8 mouse cellular contexts compared by ENCODE assay signal in the genomic region with DNA sequence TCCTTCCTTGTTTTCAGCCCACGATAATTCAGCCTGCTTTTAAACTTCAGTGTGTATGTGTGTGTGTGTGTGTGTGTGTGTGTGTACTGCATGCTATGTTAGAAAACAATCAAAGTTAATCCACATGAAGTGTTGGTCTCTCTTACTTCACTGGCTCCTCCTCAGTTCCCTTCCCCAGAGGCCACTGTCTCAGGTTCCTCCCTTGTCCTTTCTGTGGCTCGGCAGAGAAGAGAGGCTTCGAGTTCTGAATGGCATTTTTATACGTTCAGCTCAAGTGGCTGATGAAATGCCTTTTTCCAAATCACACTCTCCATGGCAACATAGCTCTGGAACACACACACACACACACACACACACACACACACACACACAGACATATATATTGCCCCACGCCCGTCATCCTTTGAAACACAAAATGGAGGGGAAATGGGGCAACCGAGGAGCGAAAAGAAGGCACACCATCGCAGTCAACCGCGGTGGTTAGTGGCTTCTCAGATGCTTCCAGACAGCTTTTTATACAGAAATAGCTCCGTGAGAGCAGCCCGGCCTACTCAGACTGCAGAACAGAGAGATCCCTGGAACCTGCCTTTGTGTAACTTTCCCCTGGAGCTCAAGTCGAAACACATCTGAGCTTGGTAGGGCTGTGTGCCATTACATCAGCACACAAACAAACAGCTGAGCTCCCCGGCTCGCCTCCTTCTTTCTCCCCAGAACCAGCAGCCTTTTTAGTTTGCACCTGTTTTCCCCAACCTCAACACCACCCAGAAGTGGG. TPM values are rescaled to one million over a fixed set of nuclear protein-coding genes. Genes with fewer than 3 reads are reported as not detected.
DNase-seq lines count a peak whose midpoint lies in the region; ATAC-seq lines count a peak whose summit lies in the region.

No protein-coding gene starts in this region.

- H3K4me2 ChIP-seq in embryonic facial prominence, embryonic 15.5 days (replicated peaks), result no peak overlapping the region
- H3K4me2 ChIP-seq in hindbrain, embryonic 16.5 days (ENCODE audit: low read length), result no peak overlapping the region

- H3K27me3 ChIP-seq in embryonic facial prominence, embryonic 15.5 days, result no peaks in the 10 kb centered on the region
- no peaks in the 10 kb centered on the region for H3K27me3 ChIP-seq in hindbrain, embryonic 16.5 days (replicated peaks; ENCODE audit: control insufficient read depth, insufficient read depth, low read length)

- peak; percentile 61 for DNase-seq in left cerebral cortex, adult 11 months (ENCODE audit: low spot score)
- no peak for DNase-seq in left cerebral cortex, postnatal 10 days (ENCODE audit: extremely low spot score in 1 of 2, low spot score in 2 of 2)
- peak; percentile 12 to 32 for DNase-seq in thymus, adult 18-20 months
- no peak for DNase-seq in Muller cell, postnatal 12 days (ENCODE audit: inconsistent ontology term)
- no peak for DNase-seq in cerebellum, adult 11 months

- no peak for ATAC-seq in embryonic facial prominence, embryonic 15.5 days (ENCODE audit: insufficient number of reproducible peaks, low FRiP score, low TSS enrichment, low read depth)
- ATAC-seq in hindbrain, embryonic 16.5 days, result peak; percentile 43; the same call in 1 of the 2 replicates
- ATAC-seq in megakaryocyte, adult 5-6 weeks (ENCODE audit: poor library complexity, severe bottlenecking), result peak; percentile 66

- 40% methylated on average over 16 of the region's 16 CpGs for WGBS in embryonic facial prominence, embryonic 15.5 days
- 41% methylated on average over 16 of the region's 16 CpGs for WGBS in hindbrain, embryonic 16.5 days

- H3K9me3 ChIP-seq in embryonic facial prominence, embryonic 15.5 days (replicated peaks), result no peaks in the 10 kb centered on the region
- no peaks in the 10 kb centered on the region for H3K9me3 ChIP-seq in hindbrain, embryonic 16.5 days (ENCODE audit: control insufficient read depth, low read length)

- intact Hi-C loops in left cerebral cortex, postnatal 10 days (cut with DNase I), result no loop called here

- peaks cover 32% of the 10 kb centered on the region for H3K4me1 ChIP-seq in embryonic facial prominence, embryonic 15.5 days
- peaks cover 15% of the 10 kb centered on the region for H3K4me1 ChIP-seq in hindbrain, embryonic 16.5 days (ENCODE audit: control insufficient read depth, insufficient read depth, low read depth, low read length)

- no peak overlapping the region for H3K4me3 ChIP-seq in embryonic facial prominence, embryonic 15.5 days (replicated peaks)
- no peak overlapping the region for H3K4me3 ChIP-seq in hindbrain, embryonic 16.5 days (ENCODE audit: low read length)

- H3K27ac ChIP-seq in embryonic facial prominence, embryonic 15.5 days (replicated peaks), result peak overlapping the region; percentile 83
- peak overlapping the region; percentile 40 for H3K27ac ChIP-seq in hindbrain, embryonic 16.5 days (ENCODE audit: low read depth, low read length)

- H3K36me3 ChIP-seq in embryonic facial prominence, embryonic 15.5 days, result no peaks in the 10 kb centered on the region
- H3K36me3 ChIP-seq in hindbrain, embryonic 16.5 days (ENCODE audit: control insufficient read depth, insufficient read depth, low read length), result no peaks in the 10 kb centered on the region

- no peak overlapping the region for H3K9ac ChIP-seq in embryonic facial prominence, embryonic 15.5 days
- H3K9ac ChIP-seq in hindbrain, embryonic 16.5 days (ENCODE audit: low read depth, low read length), result peak overlapping the region; percentile 10; the same call in 1 of the 2 replicates

RNA-seq across cellular contexts. Expression of gene Mcur1, which starts 34.4 kb away (rescaled TPM):
- 10 to 100 TPM; 12.1 to 12.2 TPM for total RNA-seq in left cerebral cortex, postnatal 10 days (2021)
- polyA plus RNA-seq in embryonic facial prominence, embryonic 15.5 days (2015; fragmentation: Nextera tagmentation; extraction: Ambion mirVana), result 14.1 and 14.4 TPM in 2 replicates
- 6.2 and 8.0 TPM in 2 replicates for polyA plus RNA-seq in hindbrain, embryonic 16.5 days (2015; fragmentation: Nextera tagmentation; extraction: Ambion mirVana)
- total RNA-seq in megakaryocyte, adult 5-6 weeks (2015), result 28.5 and 35.3 TPM in 2 replicates
- 21.3 and 25.6 TPM in 2 replicates for total RNA-seq in megakaryocyte, adult 5-6 weeks (2017)

RNA-seq across cellular contexts. Expression of gene Ranbp9, which starts 44.5 kb away (rescaled TPM):
- 10 to 100 TPM; 75.6 to 75.7 TPM for total RNA-seq in left cerebral cortex, postnatal 10 days (2021)
- polyA plus RNA-seq in embryonic facial prominence, embryonic 15.5 days (2015; fragmentation: Nextera tagmentation; extraction: Ambion mirVana), result 8.5 and 9.2 TPM in 2 replicates
- polyA plus RNA-seq in hindbrain, embryonic 16.5 days (2015; fragmentation: Nextera tagmentation; extraction: Ambion mirVana), result 10.0 and 11.2 TPM in 2 replicates
- total RNA-seq in megakaryocyte, adult 5-6 weeks (2015), result 117 and 133 TPM in 2 replicates
- 119 and 134 TPM in 2 replicates for total RNA-seq in megakaryocyte, adult 5-6 weeks (2017)

Comparison
In these comparisons a context has a peak if more than half of its experiments do, and no peak if none do; other contexts are left out.
1. DNase-seq: peak in left cerebral cortex, adult 11 months (single experiment) and thymus, adult 18-20 months (2 of 2); none in left cerebral cortex, postnatal 10 days (0 of 2), Muller cell, postnatal 12 days (single experiment) and cerebellum, adult 11 months (single experiment).